In the genomic region with DNA sequence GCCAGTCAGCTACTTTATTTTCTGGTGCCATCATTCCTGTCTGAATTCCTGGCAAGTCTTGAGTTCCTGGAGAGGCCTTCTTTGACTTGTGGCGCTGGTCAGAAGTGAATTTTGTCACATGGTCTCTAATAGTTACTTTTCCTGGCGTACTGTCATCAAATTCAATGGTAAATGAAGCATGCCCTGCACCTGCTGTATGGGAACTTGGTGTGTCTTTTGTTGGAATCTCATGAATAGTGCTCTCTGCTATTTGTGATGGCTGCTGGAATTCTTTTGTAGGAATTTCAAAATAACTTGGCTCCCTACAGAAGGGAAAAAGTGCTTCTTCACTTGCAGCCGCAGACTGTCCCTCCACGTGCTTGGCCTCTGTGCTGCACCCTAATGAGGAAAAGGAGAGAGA, we compare ENCODE assay signal across 15 mouse cellular contexts.
"Had no signal": no experiment of that assay in that cellular context is flagged by ENCODE, and none has a peak within 500 bp of the region (broad histone marks: within the 10 kb centered on the region; RNA-seq: fewer than 3 reads in every experiment).

No protein-coding gene starts in this region.

- ATAC-seq: intestine, postnatal 0 days; midbrain, embryonic 15.5 days had no signal

- H3K9me3 ChIP-seq: liver, embryonic 13.5 days; midbrain, embryonic 12.5 days; midbrain, embryonic 15.5 days; neural tube, embryonic 13.5 days; stomach, embryonic 15.5 days had no signal

- H3K27me3 ChIP-seq: liver, embryonic 13.5 days; midbrain, embryonic 12.5 days; midbrain, embryonic 15.5 days; neural tube, embryonic 13.5 days; stomach, embryonic 15.5 days had no signal

- H3K4me1 ChIP-seq: liver, embryonic 13.5 days; midbrain, embryonic 12.5 days; midbrain, embryonic 15.5 days; neural tube, embryonic 13.5 days; stomach, embryonic 15.5 days had no signal

- H3K9ac ChIP-seq: liver, embryonic 13.5 days; midbrain, embryonic 12.5 days; midbrain, embryonic 15.5 days; neural tube, embryonic 13.5 days; stomach, embryonic 15.5 days had no signal

- H3K27ac ChIP-seq: left cerebral cortex, adult 2 months; liver, embryonic 13.5 days; macrophage; midbrain, embryonic 12.5 days; midbrain, embryonic 15.5 days; neural tube, embryonic 13.5 days; stomach, embryonic 15.5 days had no signal

- H3K4me3 ChIP-seq: left cerebral cortex, adult 2 months; liver, embryonic 13.5 days; midbrain, embryonic 12.5 days; midbrain, embryonic 15.5 days; neural tube, embryonic 13.5 days; stomach, embryonic 15.5 days had no signal

- DNase-seq: kidney, adult 8-10 months; kidney, postnatal 14 days; kidney, postnatal 4 days; layer of hippocampus, postnatal 36 days; liver, embryonic 13.5 days; lung, adult 2 months; spleen, adult 18-20 months; thymus, postnatal 25 days had no signal

- H3K4me2 ChIP-seq: liver, embryonic 13.5 days; midbrain, embryonic 12.5 days; midbrain, embryonic 15.5 days; neural tube, embryonic 13.5 days; stomach, embryonic 15.5 days had no signal
